Mouse (Mus musculus): Measurements from ENCODE around the gene Syk.

The Syk gene

DNA sequence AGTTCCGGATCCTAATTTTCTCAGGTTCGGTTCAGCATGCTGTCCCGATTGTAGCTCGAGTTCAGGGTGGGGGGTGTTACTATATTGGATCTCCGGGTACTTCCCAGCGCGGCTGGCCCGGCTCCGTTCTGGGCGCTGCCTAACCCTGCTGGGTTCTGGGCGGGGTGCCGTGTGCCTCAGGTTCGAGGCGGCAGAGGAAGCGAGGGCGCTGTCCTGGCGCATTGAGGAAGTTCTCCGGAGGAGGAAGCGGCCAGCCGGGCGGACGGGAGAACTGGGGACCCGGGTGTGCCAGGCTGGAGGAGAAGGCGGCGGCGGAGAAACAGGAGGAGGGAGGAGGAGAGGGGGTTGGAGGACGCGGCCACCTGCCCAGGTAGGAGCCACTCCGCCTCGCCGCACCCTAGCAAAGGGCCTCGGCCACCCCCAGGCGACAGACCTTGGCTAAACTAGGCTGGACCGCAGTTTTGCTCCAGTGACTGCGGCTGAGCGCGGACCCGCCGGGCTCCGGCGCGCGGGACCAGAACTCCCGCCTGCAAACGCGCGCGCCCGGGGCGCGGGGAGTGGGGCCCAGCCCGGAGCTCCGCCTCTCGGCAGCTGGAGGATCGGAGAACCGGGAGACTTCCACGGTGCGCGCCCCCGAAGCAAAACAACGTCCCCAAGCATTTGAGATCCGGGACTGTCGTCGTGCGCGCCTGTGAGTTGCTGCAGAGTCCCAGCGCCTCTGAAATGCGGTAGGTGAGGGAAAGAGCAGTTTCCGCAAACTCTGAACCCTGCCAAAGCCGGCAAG is at the start of gene Syk:
Gene Syk, plus strand, starts transcription at position 296 of the 784 bp plus-strand sequence.
- peak; percentile 23 for DNase-seq (ENCODE audit: low spot score)

DNA sequence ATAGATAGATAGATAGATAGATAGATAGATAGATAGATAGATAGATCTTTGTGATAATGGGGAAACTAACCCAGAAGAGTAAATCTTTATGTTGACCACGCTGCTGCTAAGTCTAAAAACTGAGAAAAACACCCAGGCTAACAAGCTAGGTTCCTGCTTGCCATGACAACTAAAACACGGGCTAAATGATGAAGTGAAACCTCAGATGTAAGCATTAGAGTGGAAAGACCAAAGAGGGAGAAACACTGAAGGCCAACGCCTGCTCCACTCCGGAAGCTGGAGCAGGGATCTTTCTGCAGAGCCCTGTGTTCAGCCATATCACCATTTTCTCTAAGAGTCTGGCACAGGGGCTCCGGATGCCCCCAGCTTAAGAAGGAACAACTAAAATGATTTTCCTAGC is 49.3 kb upstream of the Syk start:
- DNase-seq (ENCODE audit: low spot score): no peak

DNA sequence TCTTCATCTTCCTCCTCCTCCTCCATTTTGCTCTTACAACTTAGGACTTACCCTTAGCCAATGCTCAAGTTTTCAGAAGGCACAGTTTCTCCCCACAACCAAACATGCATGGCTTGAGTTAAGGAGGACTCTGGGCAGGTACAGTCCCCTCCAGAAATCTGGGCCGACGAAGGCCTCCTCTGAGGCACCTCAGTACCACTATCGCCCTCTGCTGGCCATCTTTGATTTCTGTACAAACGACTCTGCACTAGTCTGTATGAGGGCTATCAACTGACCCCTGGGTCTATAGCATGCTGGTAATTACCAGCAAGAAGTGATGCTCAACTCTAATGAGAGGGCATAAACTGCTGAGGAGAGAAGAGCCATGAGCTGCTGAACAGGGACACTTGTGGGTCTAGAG is 47.4 kb upstream of the Syk start:
- peak; percentile 16 for DNase-seq (ENCODE audit: low spot score)

DNA sequence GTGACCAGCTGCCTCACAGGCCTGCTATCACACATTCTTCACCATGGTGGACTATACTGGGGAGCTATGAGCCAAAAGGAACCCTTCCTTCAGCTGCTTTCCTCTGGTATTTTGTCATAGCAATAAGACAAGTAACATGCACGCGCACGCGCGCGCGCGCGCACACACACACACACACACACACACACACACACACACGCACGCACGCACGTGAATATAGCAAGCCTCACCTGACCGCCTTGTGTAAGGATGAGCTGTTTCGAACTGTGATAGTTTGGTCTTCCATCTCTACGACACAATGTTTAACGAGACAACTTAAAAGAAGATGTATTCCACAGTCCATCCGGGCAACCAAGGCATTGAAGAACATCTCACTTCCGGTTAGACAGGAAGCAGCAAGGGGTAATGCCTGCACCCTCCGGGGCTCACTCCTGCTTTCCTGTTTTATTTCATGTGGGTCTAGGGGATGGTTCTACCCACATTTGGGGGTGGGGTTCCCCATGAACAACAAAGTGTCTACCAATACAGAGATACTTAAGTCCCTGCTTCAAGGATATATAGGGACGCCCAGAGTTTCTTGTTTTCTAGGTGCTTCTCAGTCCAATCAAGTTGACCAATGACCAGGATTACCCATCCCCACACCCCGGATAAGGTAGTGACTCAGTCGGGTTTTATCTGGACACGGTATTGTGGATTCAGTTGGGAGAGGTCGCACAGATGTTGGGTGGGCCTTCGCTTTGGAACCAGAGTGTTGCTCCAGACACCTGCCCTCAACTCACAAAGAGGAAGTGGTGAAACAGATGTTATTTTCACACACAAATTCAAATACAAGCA is 45.0 kb upstream of the Syk start:
- DNase-seq (ENCODE audit: low spot score): no peak

DNA sequence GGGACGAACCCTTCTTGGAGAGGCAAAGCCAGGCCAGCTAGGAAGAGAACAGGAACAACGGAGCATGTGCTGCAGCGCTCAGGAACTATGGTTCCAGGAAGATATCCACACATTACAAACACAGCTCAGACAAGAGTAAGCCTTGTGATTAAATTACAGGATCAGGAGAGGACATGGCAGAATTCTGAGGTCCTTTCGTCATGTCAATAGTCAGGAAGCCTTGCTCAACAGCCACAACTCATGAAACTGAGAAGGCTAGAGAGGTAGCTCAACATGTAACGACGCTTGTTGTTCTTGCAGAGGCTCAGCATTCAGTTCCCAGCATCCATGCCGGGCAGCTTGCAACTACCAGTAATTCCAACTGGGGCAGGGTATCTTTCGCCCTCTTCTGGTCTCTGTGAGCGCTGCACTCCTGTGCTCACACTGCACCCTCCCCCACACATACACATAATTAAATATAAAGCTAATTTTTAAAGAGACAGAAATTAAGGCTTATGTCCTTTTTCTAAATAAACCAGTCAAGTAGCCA is 44.3 kb upstream of the Syk start:
- no peak for DNase-seq (ENCODE audit: low spot score)

DNA sequence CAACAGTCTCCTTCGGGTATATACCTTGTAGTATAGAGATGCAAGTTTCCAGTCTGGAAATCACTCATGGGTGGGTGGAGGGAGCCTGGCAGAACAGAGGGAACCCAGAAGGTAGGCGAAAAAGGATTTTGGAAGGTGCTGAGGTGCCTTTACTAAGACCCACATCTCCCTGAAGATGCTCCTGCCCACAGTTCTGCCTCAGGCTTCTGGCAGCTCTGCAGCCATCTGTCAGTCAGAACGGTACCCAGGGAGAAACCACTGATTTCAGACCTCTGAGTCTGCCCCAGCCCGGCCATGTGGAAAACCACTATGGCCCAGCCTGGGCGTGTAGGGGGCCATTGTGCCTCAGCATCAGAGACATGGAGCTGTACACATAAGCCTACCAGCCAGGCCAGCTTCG is 43.5 kb upstream of the Syk start:
- DNase-seq (ENCODE audit: low spot score): no peak

DNA sequence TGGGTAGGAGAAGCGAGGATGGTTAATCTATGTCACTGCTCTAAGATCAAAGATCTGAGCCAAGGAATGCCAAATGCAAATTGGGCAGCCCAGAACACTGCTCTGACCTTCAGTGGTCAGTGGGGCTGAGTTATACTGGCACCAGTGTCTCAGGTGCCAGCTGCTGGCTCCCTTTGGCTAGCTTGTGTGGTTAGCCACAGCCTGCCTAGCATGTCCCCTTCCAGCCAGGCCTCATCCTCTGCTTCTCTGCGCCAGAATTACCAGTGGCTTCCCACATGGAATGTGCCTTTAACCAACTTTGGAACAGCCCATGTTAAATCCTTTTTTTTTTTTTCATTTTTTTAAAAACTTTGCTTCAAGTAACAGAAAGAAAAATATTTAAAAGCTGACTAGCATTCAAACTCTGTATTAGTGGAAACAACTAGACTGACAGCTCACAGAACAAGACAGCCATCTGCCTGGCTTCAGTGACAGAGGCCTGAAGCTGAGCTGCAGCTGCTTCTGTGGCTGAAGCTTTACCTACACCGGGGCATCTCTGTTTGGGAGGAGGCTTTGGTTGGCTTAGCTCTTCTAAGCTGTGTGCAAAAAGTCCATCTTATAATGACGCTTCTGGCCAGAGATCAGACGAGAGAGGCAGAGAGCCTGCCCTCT is 41.5 kb upstream of the Syk start:
- no peak for DNase-seq (ENCODE audit: low spot score)

DNA sequence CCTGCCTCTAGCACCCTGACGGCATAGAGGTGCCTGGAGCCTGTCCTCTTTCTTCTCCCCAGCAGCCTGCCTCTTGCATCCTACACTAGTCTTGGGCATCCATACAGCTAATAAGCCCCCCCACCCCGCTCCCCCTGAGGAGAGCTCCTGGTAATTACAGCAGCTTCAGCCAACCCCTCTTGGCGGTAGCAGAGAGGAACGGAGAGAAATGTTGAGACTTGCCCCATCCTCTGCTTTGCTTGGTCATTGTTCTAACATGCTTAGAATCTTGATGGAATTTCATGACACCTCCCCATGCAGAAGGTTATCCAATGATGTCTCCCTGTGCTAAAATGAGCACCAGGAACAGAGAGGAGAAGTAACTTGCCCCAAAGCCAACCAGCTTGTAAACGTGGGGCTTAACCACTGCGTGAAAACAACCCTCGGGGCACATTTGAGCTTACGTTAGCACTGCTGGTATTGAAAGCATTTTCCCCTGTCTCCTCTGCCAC is 40.9 kb upstream of the Syk start:
- no peak for DNase-seq (ENCODE audit: low spot score)

DNA sequence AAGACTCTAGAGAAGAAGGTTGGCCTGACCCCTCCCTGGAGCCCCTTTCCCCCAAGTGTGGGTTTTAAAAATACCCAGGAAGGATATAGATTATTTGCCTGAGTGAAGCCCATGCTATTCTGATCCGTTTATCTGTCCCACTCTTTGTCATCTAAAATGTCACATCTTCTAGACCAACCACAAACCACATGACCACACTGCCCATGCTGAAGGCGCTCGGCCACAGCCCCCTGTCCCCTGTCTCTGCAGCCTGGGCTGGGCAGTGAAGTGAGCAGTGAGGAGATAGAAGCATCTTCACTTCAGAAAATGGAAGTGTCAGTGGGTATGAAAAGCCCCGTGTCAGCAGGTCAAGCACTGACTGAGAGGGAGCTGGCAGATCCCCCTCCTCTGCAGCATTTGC is 40.3 kb upstream of the Syk start:
- no peak for DNase-seq (ENCODE audit: low spot score)

DNA sequence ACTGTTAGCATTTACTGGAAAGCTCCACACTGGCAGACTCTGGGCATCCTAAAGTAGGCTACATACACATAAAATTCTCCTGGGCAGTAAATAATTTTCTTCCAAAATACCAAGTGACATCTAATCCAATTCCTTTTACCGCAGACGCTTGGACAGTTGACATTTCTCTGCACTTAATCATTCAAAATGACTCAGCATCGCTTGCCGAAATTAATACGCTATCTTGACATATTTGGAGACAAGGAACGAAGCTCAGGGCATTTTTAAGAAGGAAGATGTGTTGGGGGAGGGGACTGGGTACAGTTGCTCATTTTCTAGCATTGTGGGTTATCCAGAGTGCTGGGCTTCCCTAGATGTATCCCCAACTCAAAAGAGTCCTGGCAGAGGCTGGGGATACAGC is 36.7 kb upstream of the Syk start:
- DNase-seq (ENCODE audit: low spot score): no peak

DNA sequence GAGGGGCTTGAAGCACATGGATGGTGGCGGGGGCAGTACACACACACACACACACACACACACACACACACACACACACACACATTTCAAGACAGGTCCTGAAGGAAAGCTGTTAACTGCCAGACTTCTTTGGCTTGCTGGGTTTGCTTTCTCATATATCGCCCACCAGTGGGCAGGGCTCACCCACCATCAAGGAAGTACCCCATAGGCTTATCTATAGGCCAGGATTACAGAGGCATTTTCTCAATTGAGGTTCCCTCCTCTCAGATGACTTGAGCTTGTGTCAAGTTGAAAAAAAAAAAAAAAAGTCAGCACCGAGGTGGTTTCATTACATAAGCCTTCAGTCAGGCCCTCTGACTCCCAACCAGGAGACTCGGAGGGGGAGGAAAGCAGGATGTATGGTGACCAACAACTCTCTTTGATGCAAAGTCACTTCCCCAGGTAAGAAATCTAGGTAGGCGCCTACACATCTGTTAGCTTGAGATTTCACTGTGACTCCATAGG is 32.2 kb upstream of the Syk start:
- no peak for DNase-seq (ENCODE audit: low spot score)

DNA sequence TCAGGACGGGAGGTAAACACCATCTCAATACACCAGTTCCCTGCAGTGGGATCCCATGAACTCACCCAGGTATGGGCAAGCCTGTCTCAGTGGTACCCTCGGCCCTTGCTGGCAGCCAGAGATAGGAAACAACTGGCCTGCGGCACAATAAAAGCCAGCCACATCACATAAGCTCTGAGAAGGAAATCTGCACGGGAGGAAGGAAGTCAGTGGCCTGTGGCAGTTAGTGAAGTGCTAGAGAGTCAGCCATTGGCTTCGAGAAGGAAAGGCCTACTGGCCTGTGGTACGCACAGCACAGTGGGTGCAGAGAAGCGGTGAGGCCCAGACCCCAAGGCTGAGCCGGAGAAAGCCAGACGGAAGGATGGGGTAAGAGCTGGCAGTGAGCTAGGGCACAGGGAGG is 31.7 kb upstream of the Syk start:
- no peak for DNase-seq (ENCODE audit: low spot score)

DNA sequence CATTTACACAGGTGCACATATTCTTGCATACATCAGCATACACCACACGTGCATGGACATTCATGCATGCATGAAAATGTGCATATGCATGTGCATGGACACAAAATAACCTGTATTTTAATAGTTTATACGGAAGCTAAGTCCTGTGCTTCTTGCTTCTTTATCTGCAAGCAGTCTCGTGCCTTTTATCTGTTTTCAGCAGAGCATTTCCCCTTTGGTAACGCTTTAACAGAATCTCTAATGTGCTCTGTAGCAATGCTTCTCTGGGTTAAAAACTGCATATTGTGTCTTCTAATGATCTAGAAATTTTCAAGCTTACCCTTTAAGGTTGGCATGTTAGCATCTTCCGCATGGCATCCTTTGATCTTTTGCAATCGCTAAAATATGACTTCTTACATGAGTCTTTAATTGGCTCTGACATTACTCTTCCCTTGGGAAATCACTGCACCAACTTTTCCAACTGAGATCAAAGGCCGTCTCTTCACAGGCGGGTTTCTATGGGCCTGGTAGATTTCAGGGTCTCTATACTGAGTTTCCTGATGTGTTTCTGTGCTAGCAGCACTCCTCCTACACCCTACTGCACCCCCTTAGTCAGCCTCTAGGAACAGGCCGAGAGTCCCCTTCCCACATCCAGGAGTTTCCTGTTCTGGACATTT is 30.0 kb upstream of the Syk start:
- DNase-seq (ENCODE audit: low spot score): no peak

DNA sequence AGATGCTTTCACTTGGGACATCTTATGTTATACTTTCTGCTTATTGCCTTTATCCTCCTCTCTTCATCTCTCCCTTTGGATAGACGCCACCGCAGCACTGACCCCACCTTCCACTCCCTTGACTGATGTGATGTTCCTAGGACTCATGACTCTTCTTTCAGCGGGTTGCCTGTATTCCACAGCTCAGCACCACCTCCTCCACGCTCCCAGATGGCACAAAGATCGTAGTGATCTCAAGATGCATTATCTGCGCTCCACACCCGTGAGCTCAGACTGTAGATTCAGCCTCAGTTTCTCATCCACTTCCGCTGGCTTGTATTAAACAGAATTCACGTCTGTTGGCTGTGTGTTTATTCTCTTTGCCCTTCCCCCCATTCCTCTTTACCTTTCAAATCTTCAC is 28.3 kb upstream of the Syk start:
- DNase-seq (ENCODE audit: low spot score): no peak

DNA sequence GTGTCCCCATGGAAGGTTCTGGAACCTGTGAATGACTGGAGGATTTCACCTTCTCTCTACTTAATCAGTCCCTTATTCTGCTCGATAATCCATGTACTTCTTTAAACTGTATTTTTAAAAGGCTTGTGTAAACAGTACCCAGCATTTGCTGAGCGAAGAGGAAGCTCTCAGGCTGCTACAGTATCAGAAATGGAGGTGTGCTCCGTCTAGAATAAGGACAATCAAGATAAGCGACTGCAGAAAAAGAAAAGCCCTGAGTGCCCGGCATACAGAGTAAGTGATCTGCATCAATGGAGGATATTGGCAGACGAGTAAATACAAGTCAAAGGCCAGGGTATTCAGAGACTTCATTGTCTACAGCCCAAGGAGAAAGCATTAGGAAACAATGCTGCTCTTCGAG is 25.6 kb upstream of the Syk start:
- DNase-seq (ENCODE audit: low spot score): no peak

DNA sequence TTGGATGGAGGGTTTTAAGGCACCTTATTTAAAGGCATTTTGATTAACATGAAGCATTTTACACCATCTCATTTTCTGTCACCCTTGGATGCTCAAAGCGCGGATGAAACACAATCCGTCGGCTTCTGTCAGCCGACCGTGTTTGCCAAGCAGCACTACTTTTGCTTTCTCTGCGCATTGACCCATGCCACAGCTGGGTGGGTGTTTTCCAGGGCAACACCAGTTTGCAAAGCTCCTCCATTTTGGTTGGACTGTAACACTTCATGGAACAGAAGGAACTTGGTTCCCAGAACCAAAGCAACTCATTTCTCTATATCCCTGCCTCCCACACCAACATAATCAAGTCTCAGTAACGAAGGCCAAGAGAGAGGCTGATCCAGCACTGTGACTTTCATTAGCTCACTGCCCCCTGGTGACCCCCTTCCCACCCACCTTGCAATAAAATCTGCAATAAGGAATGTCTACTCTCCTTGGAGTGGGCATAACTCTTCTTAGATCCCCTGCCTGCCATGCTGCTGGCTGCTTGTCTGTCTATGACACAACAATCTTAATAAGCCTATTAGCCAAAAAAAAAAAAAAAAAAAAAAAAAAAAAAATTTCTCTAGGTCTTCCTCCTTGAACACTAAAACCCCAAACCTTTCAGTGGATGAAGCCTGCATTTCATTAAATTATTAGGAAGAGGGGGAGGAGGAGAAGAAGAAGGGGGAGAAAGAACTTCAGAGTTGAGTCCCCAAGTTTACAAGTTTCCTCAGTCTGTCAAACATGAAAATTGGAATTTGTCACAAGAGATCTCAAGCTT is 21.4 kb upstream of the Syk start:
- DNase-seq (ENCODE audit: low spot score): no peak

DNA sequence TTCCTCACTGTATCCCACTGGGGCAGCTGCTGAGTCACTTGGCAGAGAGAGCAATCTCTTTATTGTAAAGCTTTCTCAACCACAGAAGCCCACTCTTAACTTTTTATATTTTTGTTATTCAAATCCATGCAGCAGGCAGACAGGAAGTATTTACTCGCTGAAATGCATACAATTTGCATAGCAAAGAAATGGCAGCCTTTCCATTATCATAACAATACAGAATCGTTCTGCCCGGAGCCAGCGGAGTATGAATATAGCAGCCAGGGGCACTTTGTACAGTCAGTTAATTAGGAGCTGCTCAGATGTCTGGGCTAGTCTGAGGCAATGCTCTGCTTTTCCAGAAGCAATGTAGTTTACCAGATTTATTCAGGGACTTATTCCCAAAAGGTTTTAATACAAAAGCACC is 20.8 kb upstream of the Syk start:
- DNase-seq (ENCODE audit: low spot score): no peak

DNA sequence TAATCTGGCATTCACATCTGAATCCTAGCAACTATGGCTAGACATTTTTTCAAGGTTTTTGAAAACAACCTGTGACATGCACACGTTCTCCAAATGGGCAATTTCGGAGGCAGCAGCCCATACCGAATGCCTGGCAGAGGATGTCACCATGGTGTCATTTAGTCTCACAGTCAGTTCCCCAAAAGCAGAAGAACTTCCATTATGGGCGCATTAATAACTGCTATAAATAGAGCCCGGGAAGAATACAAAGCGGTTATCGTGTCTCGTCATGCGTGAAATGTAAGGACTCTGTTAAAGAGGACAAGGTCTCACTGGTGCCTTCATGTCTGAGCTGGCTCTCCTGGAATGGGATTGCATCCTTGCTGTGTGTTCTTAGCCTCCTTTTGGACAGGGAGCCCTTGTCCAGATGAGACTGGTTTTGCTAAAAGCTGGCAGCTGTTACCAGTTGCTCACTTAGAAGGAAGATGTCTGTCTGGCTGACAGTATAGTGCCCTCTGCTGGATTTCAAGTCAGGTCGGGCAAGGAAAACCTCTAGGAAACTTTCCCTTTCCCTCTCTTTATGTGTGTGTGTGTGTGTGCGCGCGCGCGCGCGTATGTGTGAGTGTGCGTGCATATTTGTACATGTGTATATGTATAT is 17.8 kb upstream of the Syk start:
- no peak for DNase-seq (ENCODE audit: low spot score)

DNA sequence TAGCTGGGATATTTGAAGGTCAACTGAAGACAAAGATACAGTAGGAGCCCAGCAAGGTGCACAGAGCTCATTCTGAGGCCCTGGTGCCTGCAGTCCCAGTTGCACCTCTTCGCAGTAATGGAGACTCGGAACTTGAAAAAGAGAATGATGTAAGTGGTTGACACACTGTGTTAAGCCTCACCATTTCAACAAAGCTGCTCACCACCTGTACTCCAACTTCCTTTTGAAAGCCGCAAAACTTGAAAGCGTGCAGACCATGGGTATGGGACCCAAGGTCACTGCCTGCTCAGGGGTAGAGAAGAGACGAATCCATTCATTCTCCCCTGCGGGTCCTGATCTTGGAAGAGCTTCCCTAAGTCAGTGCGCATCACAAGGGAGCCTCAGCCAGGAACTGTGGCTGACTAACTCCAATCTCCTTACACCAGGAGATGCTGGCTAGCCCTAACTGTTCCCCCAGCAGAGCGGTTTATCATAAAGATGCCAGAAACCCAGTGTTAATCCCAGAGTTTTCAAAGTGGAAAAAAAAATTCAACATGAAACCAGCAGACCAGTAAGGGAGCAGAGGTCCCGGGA is 16.7 kb upstream of the Syk start:
- no peak for DNase-seq (ENCODE audit: low spot score)

DNA sequence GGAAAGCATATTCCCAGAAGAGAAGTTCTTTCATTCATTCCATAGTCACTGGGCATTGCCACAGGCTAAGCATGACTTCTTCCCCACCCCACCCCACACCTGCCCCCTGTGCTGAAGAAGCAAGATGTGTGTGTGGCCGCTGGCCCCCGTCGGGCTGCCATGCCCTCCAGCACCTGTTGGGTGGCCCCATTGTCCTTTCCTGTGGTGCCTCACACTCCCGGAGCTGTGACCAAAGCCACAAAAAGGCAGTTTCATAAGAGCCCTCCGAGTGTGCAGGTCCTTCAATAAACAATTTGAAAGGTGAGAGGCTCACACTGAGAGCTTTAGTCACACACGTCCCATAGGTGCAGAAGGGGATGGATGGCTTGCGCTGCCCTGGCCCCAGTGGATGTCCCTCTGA is 16.2 kb upstream of the Syk start:
- no peak for DNase-seq (ENCODE audit: low spot score)

Measured in testis, postnatal 14 days (tissue).